Mouse (Mus musculus): ENCODE measurements around the gene Zfp981. TPM values are rescaled to one million over a fixed set of nuclear protein-coding genes. Genes with fewer than 3 reads are reported as not detected.
"Not testable (repeated sequence)": the region's sequence is repeated elsewhere in the genome, so short reads cannot be mapped to it uniquely, and the experiment has no call there.

Zfp981 gene
- total RNA-seq (2018; cell fraction: chromatin; rRNA removed) = 1 to 10 TPM in 5 of 26 experiments, under 1 TPM in 18, not detected in 3; 0.22 to 2.0 (median 0.62) TPM
- total RNA-seq (2018; cell fraction: cytosol; rRNA removed) = under 1 TPM in 17 of 26 experiments, not detected in 9; under 0.01 to 0.26 (median 0.10) TPM
- 1 to 10 TPM in 2 of 26 experiments, under 1 TPM in 21, not detected in 3; 0.17 to 1.2 (median 0.44) TPM for total RNA-seq (2018; cell fraction: nucleus; rRNA removed)
- 0.26 TPM in 1 of 3 replicates, not detected in the others for polyA plus RNA-seq (2018)

GRCm38 (mm10) chr4:146501727-146502126 is at the start of gene Zfp981:
Gene Zfp981, plus strand, starts transcription at chr4:146502027.
- not testable (repeated sequence) for H3K36me3 ChIP-seq (ENCODE audit: inconsistent target); H3K79me2 ChIP-seq (ENCODE audit: inconsistent target); H3K4me3 ChIP-seq (ENCODE audit: inconsistent target); H3K27ac ChIP-seq
- WGBS (ENCODE audit: missing documents) = 92% methylated on average over 4 of the region's 4 CpGs

GRCm38 (mm10) chr4:146452576-146452975 is 49.3 kb upstream of the Zfp981 start:
- WGBS (ENCODE audit: missing documents) = 68% methylated on average over 2 of the region's 2 CpGs
- not testable (repeated sequence) for H3K4me3 ChIP-seq (ENCODE audit: inconsistent target); H3K79me2 ChIP-seq (ENCODE audit: inconsistent target); H3K27ac ChIP-seq
- H3K36me3 ChIP-seq (ENCODE audit: inconsistent target) = 0 out of 2 replicates have a peak, but pooled peaks cover 10% of the 10 kb centered on the region

- H3K79me2 ChIP-seq (ENCODE audit: inconsistent target); H3K27ac ChIP-seq; H3K4me3 ChIP-seq (ENCODE audit: inconsistent target): not testable (repeated sequence)
- whole genome bisulfite sequencing (ENCODE audit: missing documents) = 65% methylated on average over 1 of the region's 1 CpGs
- H3K36me3 ChIP-seq (ENCODE audit: inconsistent target) = 0 out of 2 replicates have a peak, but pooled peaks cover 14% of the 10 kb centered on the region
Observed at GRCm38 (mm10) chr4:146454170-146454569, 47.7 kb upstream of the Zfp981 start.

GRCm38 (mm10) chr4:146454896-146455295 is 46.9 kb upstream of the Zfp981 start:
- no peak overlapping the region for H3K4me3 ChIP-seq (ENCODE audit: inconsistent target)
- 47% methylated on average over 2 of the region's 2 CpGs for WGBS (ENCODE audit: missing documents)
- H3K79me2 ChIP-seq (ENCODE audit: inconsistent target) = no peaks in the 10 kb centered on the region
- H3K27ac ChIP-seq = no peak overlapping the region
- 0 out of 2 replicates have a peak, but pooled peaks cover 14% of the 10 kb centered on the region for H3K36me3 ChIP-seq (ENCODE audit: inconsistent target)

GRCm38 (mm10) chr4:146455321-146455721 is 46.5 kb upstream of the Zfp981 start:
- Histone ChIP-seq H3K79me2 (ENCODE audit: inconsistent target) (no peaks in the 10 kb centered on the region), H3K36me3 (ENCODE audit: inconsistent target) (0 out of 2 replicates have a peak, but pooled peaks cover 14% of the 10 kb centered on the region)
- 93% methylated on average over 7 of the region's 7 CpGs for WGBS (ENCODE audit: missing documents)

GRCm38 (mm10) chr4:146456061-146456726 is 45.6 kb upstream of the Zfp981 start:
- Histone ChIP-seq H3K27ac (no peak overlapping the region), H3K79me2 (ENCODE audit: inconsistent target) (no peaks in the 10 kb centered on the region), H3K4me3 (ENCODE audit: inconsistent target) (no peak overlapping the region), H3K36me3 (ENCODE audit: inconsistent target) (0 out of 2 replicates have a peak, but pooled peaks cover 14% of the 10 kb centered on the region)
- 76% methylated on average over 4 of the region's 4 CpGs for WGBS (ENCODE audit: missing documents)

More at GRCm38 (mm10) chr4:146455321-146455721, 46.5 kb upstream of the Zfp981 start:
- H3K27ac ChIP-seq = no peak overlapping the region
- H3K4me3 ChIP-seq (ENCODE audit: inconsistent target) = no peak overlapping the region

- no peak overlapping the region for H3K4me3 ChIP-seq (ENCODE audit: inconsistent target)
- H3K36me3 ChIP-seq (ENCODE audit: inconsistent target) = 0 out of 2 replicates have a peak, but pooled peaks cover 14% of the 10 kb centered on the region
- WGBS (ENCODE audit: missing documents) = 56% methylated on average over 2 of the region's 2 CpGs
- H3K27ac ChIP-seq = no peak overlapping the region
- H3K79me2 ChIP-seq (ENCODE audit: inconsistent target) = no peaks in the 10 kb centered on the region
Observed at GRCm38 (mm10) chr4:146457126-146457525, 44.7 kb upstream of the Zfp981 start.

- no peak overlapping the region for H3K27ac ChIP-seq
- no peak overlapping the region for H3K4me3 ChIP-seq (ENCODE audit: inconsistent target)
- H3K36me3 ChIP-seq (ENCODE audit: inconsistent target) = 0 out of 2 replicates have a peak, but pooled peaks cover 11% of the 10 kb centered on the region
- WGBS (ENCODE audit: missing documents) = 73% methylated on average over 1 of the region's 1 CpGs
- H3K79me2 ChIP-seq (ENCODE audit: inconsistent target) = no peaks in the 10 kb centered on the region
Observed at GRCm38 (mm10) chr4:146457720-146458119, 44.1 kb upstream of the Zfp981 start.

- not testable (repeated sequence) for H3K79me2 ChIP-seq (ENCODE audit: inconsistent target); H3K36me3 ChIP-seq (ENCODE audit: inconsistent target); H3K27ac ChIP-seq; H3K4me3 ChIP-seq (ENCODE audit: inconsistent target)
- 81% methylated on average over 5 of the region's 5 CpGs for WGBS (ENCODE audit: missing documents)
Observed at GRCm38 (mm10) chr4:146459822-146460221, 42.0 kb upstream of the Zfp981 start.

GRCm38 (mm10) chr4:146460685-146461084 is 41.1 kb upstream of the Zfp981 start:
- not testable (repeated sequence) for H3K79me2 ChIP-seq (ENCODE audit: inconsistent target); H3K27ac ChIP-seq; H3K4me3 ChIP-seq (ENCODE audit: inconsistent target)
- peaks cover 14% of the 10 kb centered on the region; the same call in 1 of the 2 replicates for H3K36me3 ChIP-seq (ENCODE audit: inconsistent target)
- 80% methylated on average over 5 of the region's 5 CpGs for WGBS (ENCODE audit: missing documents)

GRCm38 (mm10) chr4:146463649-146464351 is 38.0 kb upstream of the Zfp981 start:
- not testable (repeated sequence) for H3K79me2 ChIP-seq (ENCODE audit: inconsistent target); H3K36me3 ChIP-seq (ENCODE audit: inconsistent target); H3K27ac ChIP-seq; H3K4me3 ChIP-seq (ENCODE audit: inconsistent target)
- WGBS (ENCODE audit: missing documents) = 81% methylated on average over 6 of the region's 19 CpGs

GRCm38 (mm10) chr4:146469984-146470383 is 31.8 kb upstream of the Zfp981 start:
- not testable (repeated sequence) for H3K27ac ChIP-seq; H3K36me3 ChIP-seq (ENCODE audit: inconsistent target); H3K4me3 ChIP-seq (ENCODE audit: inconsistent target); H3K79me2 ChIP-seq (ENCODE audit: inconsistent target)
- 90% methylated on average over 6 of the region's 12 CpGs for WGBS (ENCODE audit: missing documents)

- not testable (repeated sequence) for H3K27ac ChIP-seq; H3K36me3 ChIP-seq (ENCODE audit: inconsistent target); H3K79me2 ChIP-seq (ENCODE audit: inconsistent target); H3K4me3 ChIP-seq (ENCODE audit: inconsistent target)
- WGBS (ENCODE audit: missing documents) = no CpG with 5 or more reads among the region's 1 CpGs
Observed at GRCm38 (mm10) chr4:146474181-146474580, 27.6 kb upstream of the Zfp981 start.

GRCm38 (mm10) chr4:146474716-146475676 is 26.8 kb upstream of the Zfp981 start:
- not testable (repeated sequence) for H3K27ac ChIP-seq; H3K36me3 ChIP-seq (ENCODE audit: inconsistent target); H3K79me2 ChIP-seq (ENCODE audit: inconsistent target); H3K4me3 ChIP-seq (ENCODE audit: inconsistent target)
- WGBS (ENCODE audit: missing documents) = 70% methylated on average over 27 of the region's 94 CpGs

Measured in macrophage (primary cell).